Mouse (Mus musculus) ES-E14 (cell line): ENCODE data around the gene Il1rn.

Experiments used
- CHD2 ChIP-seq: IDR thresholded peaks from 2 replicates; pipeline ENCODE4 v1.6.1; 2014; ENCODE audit warnings: mild to moderate bottlenecking, low read depth, low read length, inconsistent platforms
- MAFK ChIP-seq: IDR thresholded peaks from 2 replicates; pipeline ENCODE4 v1.6.1; 2014; ENCODE audit warnings: mild to moderate bottlenecking, low read depth, low read length, inconsistent platforms; ENCODE audit not compliant: insufficient read depth
- ZC3H11A ChIP-seq: IDR thresholded peaks from 2 replicates; pipeline ENCODE4 v1.6.1; 2012; ENCODE audit warnings: low read depth, mild to moderate bottlenecking, inconsistent platforms, low read length, borderline replicate concordance

GRCm38 (mm10) chr2:24317919-24318598 lies 18.6 kb upstream of the Il1rn start:
- TF ChIP-seq ZC3H11A (no peak), MAFK (no peak), CHD2 (no peak)
